Mouse (Mus musculus) common myeloid progenitor, adult 5-6 weeks (primary cell): ENCODE results near the gene Fbxl13. TPM values are rescaled to one million over a fixed set of nuclear protein-coding genes. Genes with fewer than 3 reads are reported as not detected.

Experiments
- ATAC-seq: replicated peaks from 2 replicates; pipeline ENCODE4 v1.8.0; 2016; ENCODE audit warnings: low read depth, mild to moderate bottlenecking, moderate TSS enrichment, inconsistent platforms; ENCODE audit not compliant: poor library complexity, severe bottlenecking
- total RNA-seq: library from RNA; stranded (forward); fragments of 200-1000, 187-1606 nt; gene quantifications from 2 replicates; pipeline ENCODE4 v1.2.3, GENCODE M21; 2017

The Fbxl13 gene
- total RNA-seq, 1 experiment from 2014 or later: 1.8 TPM

GRCm38 (mm10) chr5:21434148-21434929 lies 211.1 kb downstream of the Fbxl13 start:
- peak; percentile 73 for ATAC-seq

Other genes with a start within 250 kb of the Fbxl13 start
- gene Ccdc146, start 221.0 kb downstream of the Fbxl13 start, total RNA-seq: not detected in 2 replicates
- gene Fam185a, start 220.7 kb downstream of the Fbxl13 start, total RNA-seq: 10.9 and 13.1 TPM in 2 replicates
- gene Lrrc17, start 102.1 kb downstream of the Fbxl13 start, total RNA-seq: not detected in 2 replicates
- gene Armc10, start 179 bp upstream of the Fbxl13 start, total RNA-seq: 68.0 and 73.7 TPM in 2 replicates
- gene Napepld, start 55.8 kb upstream of the Fbxl13 start, total RNA-seq: 0.63 and 1.7 TPM in 2 replicates
- 82.6 and 101 TPM in 2 replicates for gene Pmpcb, start 91.5 kb upstream of the Fbxl13 start, total RNA-seq
- gene Dnajc2, start 139.6 kb upstream of the Fbxl13 start, total RNA-seq: 203 and 206 TPM in 2 replicates
- 111 and 126 TPM in 2 replicates for gene Psmc2, start 139.6 kb upstream of the Fbxl13 start, total RNA-seq
- gene Slc26a5, start 220.0 kb upstream of the Fbxl13 start, total RNA-seq: not detected in 2 replicates